Mouse (Mus musculus): Measurements from ENCODE around the gene Maats1. TPM values are rescaled to one million over a fixed set of nuclear protein-coding genes. Genes with fewer than 3 reads are reported as not detected.
A peak's percentile ranks its signal among the peaks of the same experiment; 100 is the strongest.

Maats1 gene
- polyA plus RNA-seq, 1 experiment from 2014 or later = 0.98 TPM

- Histone ChIP-seq H3K4me3 (replicated peaks) (no peak overlapping the region), H3K9ac (replicated peaks) (no peak overlapping the region), H3K4me1 (replicated peaks) (peaks cover 17% of the 10 kb centered on the region), H3K4me2 (replicated peaks) (no peak overlapping the region), H3K27ac (peak overlapping the region; percentile 36; the same call in 1 of the 2 replicates), H3K9me3 (no peaks in the 10 kb centered on the region), H3K27me3 (no peaks in the 10 kb centered on the region), H3K36me3 (no peaks in the 10 kb centered on the region)
- WGBS = 52% methylated on average over 18 of the region's 18 CpGs
- ATAC-seq = peak; percentile 41; the same call in 1 of the 2 replicates
Measured at GRCm38 (mm10) chr16:38306571-38307220, 35.2 kb downstream of the Maats1 start.

- Histone ChIP-seq H3K9me3 (no peaks in the 10 kb centered on the region), H3K36me3 (no peaks in the 10 kb centered on the region), H3K27me3 (no peaks in the 10 kb centered on the region), H3K4me1 (replicated peaks) (peaks cover 17% of the 10 kb centered on the region), H3K27ac (no peak overlapping the region), H3K4me2 (replicated peaks) (no peak overlapping the region), H3K4me3 (replicated peaks) (no peak overlapping the region), H3K9ac (replicated peaks) (no peak overlapping the region)
- 85% methylated on average over 17 of the region's 17 CpGs for WGBS
- no peak for ATAC-seq
Measured at GRCm38 (mm10) chr16:38304460-38305194, 37.3 kb downstream of the Maats1 start.

- ATAC-seq = no peak
- Histone ChIP-seq H3K4me3 (replicated peaks) (no peak overlapping the region), H3K36me3 (no peaks in the 10 kb centered on the region), H3K9ac (replicated peaks) (no peak overlapping the region), H3K4me2 (replicated peaks) (no peak overlapping the region), H3K27me3 (no peaks in the 10 kb centered on the region), H3K27ac (no peak overlapping the region), H3K9me3 (no peaks in the 10 kb centered on the region), H3K4me1 (replicated peaks) (peaks cover 10% of the 10 kb centered on the region)
- WGBS = 92% methylated on average over 13 of the region's 13 CpGs
Measured at GRCm38 (mm10) chr16:38302367-38302766, 39.6 kb downstream of the Maats1 start.

GRCm38 (mm10) chr16:38298410-38298809 is 43.5 kb downstream of the Maats1 start:
- no peak for ATAC-seq
- H3K4me2 ChIP-seq (replicated peaks) = no peak overlapping the region
- H3K27me3 ChIP-seq = no peaks in the 10 kb centered on the region
- H3K4me1 ChIP-seq (replicated peaks) = no peaks in the 10 kb centered on the region
- H3K4me3 ChIP-seq (replicated peaks) = no peak overlapping the region
- no peak overlapping the region for H3K9ac ChIP-seq (replicated peaks)
- no peaks in the 10 kb centered on the region for H3K9me3 ChIP-seq
- H3K36me3 ChIP-seq = no peaks in the 10 kb centered on the region
- no peak overlapping the region for H3K27ac ChIP-seq
- 84% methylated on average over 6 of the region's 6 CpGs for WGBS

- no peak overlapping the region for H3K9ac ChIP-seq (replicated peaks)
- H3K4me3 ChIP-seq (replicated peaks) = no peak overlapping the region
- H3K9me3 ChIP-seq = no peaks in the 10 kb centered on the region
- H3K27ac ChIP-seq = no peak overlapping the region
- no peaks in the 10 kb centered on the region for H3K4me1 ChIP-seq (replicated peaks)
- no peaks in the 10 kb centered on the region for H3K27me3 ChIP-seq
- no peaks in the 10 kb centered on the region for H3K36me3 ChIP-seq
- no peak for ATAC-seq
- no peak overlapping the region for H3K4me2 ChIP-seq (replicated peaks)
- WGBS = 57% methylated on average over 5 of the region's 5 CpGs
Measured at GRCm38 (mm10) chr16:38295349-38295930, 46.5 kb downstream of the Maats1 start.

GRCm38 (mm10) chr16:38294685-38295348 is 47.1 kb downstream of the Maats1 start, which contains the start of gene Nr1i2:
Gene Nr1i2, minus strand, starts transcription at chr16:38294824.
- ATAC-seq = no peak
- Histone ChIP-seq H3K9me3 (no peaks in the 10 kb centered on the region), H3K36me3 (no peaks in the 10 kb centered on the region), H3K27me3 (no peaks in the 10 kb centered on the region), H3K27ac (no peak within 1 kb of the TSS), H3K4me1 (replicated peaks) (no peaks in the 10 kb centered on the region), H3K4me2 (replicated peaks) (no peak within 1 kb of the TSS), H3K4me3 (replicated peaks) (no peak within 1 kb of the TSS), H3K9ac (replicated peaks) (no peak within 1 kb of the TSS)
- 78% methylated on average over 7 of the region's 7 CpGs for WGBS

- H3K27ac ChIP-seq = no peak overlapping the region
- 65% methylated on average over 2 of the region's 2 CpGs for WGBS
- H3K4me2 ChIP-seq (replicated peaks) = no peak overlapping the region
- no peaks in the 10 kb centered on the region for H3K9me3 ChIP-seq
- no peak overlapping the region for H3K4me3 ChIP-seq (replicated peaks)
- H3K27me3 ChIP-seq = no peaks in the 10 kb centered on the region
- H3K4me1 ChIP-seq (replicated peaks) = no peaks in the 10 kb centered on the region
- no peak overlapping the region for H3K9ac ChIP-seq (replicated peaks)
- no peak for ATAC-seq
- H3K36me3 ChIP-seq = no peaks in the 10 kb centered on the region
Measured at GRCm38 (mm10) chr16:38290151-38290550, 51.8 kb downstream of the Maats1 start.

- Histone ChIP-seq H3K4me3 (replicated peaks) (no peak overlapping the region), H3K27me3 (no peaks in the 10 kb centered on the region), H3K36me3 (no peaks in the 10 kb centered on the region), H3K9ac (replicated peaks) (no peak overlapping the region), H3K27ac (no peak overlapping the region), H3K9me3 (no peaks in the 10 kb centered on the region), H3K4me2 (replicated peaks) (no peak overlapping the region), H3K4me1 (replicated peaks) (no peaks in the 10 kb centered on the region)
- 45% methylated on average over 6 of the region's 6 CpGs for WGBS
- ATAC-seq = no peak
Measured at GRCm38 (mm10) chr16:38288851-38289250, 53.1 kb downstream of the Maats1 start.

- ATAC-seq = no peak
- 0 out of 2 replicates have a peak overlapping the region, but pooled peaks have one; percentile 10 for H3K9ac ChIP-seq (replicated peaks)
- H3K4me2 ChIP-seq (replicated peaks) = no peak overlapping the region
- no peaks in the 10 kb centered on the region for H3K36me3 ChIP-seq
- no peaks in the 10 kb centered on the region; the same call in 1 of the 2 replicates for H3K4me1 ChIP-seq (replicated peaks)
- H3K27me3 ChIP-seq = no peaks in the 10 kb centered on the region
- no peaks in the 10 kb centered on the region for H3K9me3 ChIP-seq
- whole genome bisulfite sequencing = 92% methylated on average over 3 of the region's 3 CpGs
- H3K27ac ChIP-seq = no peak overlapping the region
- no peak overlapping the region for H3K4me3 ChIP-seq (replicated peaks)
Measured at GRCm38 (mm10) chr16:38287762-38288161, 54.2 kb downstream of the Maats1 start.

- no peak overlapping the region for H3K9ac ChIP-seq (replicated peaks)
- H3K4me3 ChIP-seq (replicated peaks) = no peak overlapping the region
- no peaks in the 10 kb centered on the region for H3K9me3 ChIP-seq
- no peak for ATAC-seq
- no peak overlapping the region for H3K27ac ChIP-seq
- no peak overlapping the region for H3K4me2 ChIP-seq (replicated peaks)
- WGBS = 82% methylated on average over 6 of the region's 6 CpGs
- H3K27me3 ChIP-seq = no peaks in the 10 kb centered on the region
- H3K36me3 ChIP-seq = no peaks in the 10 kb centered on the region
- no peaks in the 10 kb centered on the region; the same call in 1 of the 2 replicates for H3K4me1 ChIP-seq (replicated peaks)
Measured at GRCm38 (mm10) chr16:38287357-38287756, 54.6 kb downstream of the Maats1 start.

GRCm38 (mm10) chr16:38286541-38286940 is 55.4 kb downstream of the Maats1 start:
- no peak overlapping the region for H3K4me3 ChIP-seq (replicated peaks)
- WGBS = 68% methylated on average over 4 of the region's 4 CpGs
- no peak overlapping the region for H3K4me2 ChIP-seq (replicated peaks)
- H3K9ac ChIP-seq (replicated peaks) = no peak overlapping the region
- no peaks in the 10 kb centered on the region; the same call in 1 of the 2 replicates for H3K4me1 ChIP-seq (replicated peaks)
- H3K9me3 ChIP-seq = no peaks in the 10 kb centered on the region
- ATAC-seq = no peak
- no peaks in the 10 kb centered on the region for H3K36me3 ChIP-seq
- H3K27me3 ChIP-seq = no peaks in the 10 kb centered on the region
- H3K27ac ChIP-seq = no peak overlapping the region

GRCm38 (mm10) chr16:38285801-38286200 is 56.1 kb downstream of the Maats1 start:
- no peak for ATAC-seq
- H3K9ac ChIP-seq (replicated peaks) = no peak overlapping the region
- no peaks in the 10 kb centered on the region; the same call in 1 of the 2 replicates for H3K4me1 ChIP-seq (replicated peaks)
- H3K4me2 ChIP-seq (replicated peaks) = no peak overlapping the region
- no peak overlapping the region for H3K27ac ChIP-seq
- H3K9me3 ChIP-seq = no peaks in the 10 kb centered on the region
- no peaks in the 10 kb centered on the region for H3K36me3 ChIP-seq
- no peaks in the 10 kb centered on the region for H3K27me3 ChIP-seq
- no peak overlapping the region for H3K4me3 ChIP-seq (replicated peaks)
- 86% methylated on average over 7 of the region's 7 CpGs for WGBS

Data from midbrain, embryonic 13.5 days (tissue).